Mouse (Mus musculus): Measurements from ENCODE around the gene Gna12. TPM values are rescaled to one million over a fixed set of nuclear protein-coding genes. Genes with fewer than 3 reads are reported as not detected.

Gene Gna12
- total RNA-seq, 2 experiments from 2014 or later, result 87.4 to 89.9 TPM

DNA sequence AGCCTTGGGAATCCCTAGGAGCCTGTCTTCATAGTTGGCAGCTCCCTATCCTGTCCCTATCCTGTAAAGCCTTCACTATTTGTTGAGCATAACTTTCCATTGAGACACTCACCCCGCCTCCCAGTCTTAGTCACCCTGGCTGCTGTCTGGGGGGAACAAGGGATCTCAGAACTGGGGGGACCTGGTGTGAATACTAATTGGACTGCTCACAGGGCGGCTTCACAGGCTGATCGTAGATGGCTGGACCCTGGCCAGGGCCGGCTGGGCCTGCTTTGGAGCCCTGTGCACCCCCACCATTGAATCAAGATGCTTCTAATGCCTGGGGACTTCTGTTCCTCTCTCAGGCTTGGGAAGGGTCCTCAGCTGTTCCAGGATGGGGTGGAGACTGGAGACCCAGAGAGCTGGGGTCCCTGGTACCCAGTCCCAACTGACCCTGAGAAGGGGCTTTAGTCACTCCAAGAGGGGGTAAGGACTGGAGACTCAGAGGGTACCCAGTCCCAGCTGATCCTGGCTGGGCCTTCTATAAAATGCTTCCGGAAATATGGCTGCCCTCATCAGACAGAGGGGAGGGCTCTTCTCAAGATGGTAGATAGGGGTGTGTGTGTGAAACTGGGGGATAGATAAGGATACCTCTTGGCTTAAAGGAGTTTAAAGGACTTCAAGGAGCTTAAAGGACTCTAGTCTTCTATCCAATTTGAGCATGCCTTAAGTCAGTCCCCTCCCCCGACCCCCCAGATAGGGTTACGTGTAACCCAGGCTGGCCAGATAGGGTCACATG, 104.0 kb downstream of the Gna12 start:
- intact Hi-C loops (cut with DNase I), result no loop called here

DNA sequence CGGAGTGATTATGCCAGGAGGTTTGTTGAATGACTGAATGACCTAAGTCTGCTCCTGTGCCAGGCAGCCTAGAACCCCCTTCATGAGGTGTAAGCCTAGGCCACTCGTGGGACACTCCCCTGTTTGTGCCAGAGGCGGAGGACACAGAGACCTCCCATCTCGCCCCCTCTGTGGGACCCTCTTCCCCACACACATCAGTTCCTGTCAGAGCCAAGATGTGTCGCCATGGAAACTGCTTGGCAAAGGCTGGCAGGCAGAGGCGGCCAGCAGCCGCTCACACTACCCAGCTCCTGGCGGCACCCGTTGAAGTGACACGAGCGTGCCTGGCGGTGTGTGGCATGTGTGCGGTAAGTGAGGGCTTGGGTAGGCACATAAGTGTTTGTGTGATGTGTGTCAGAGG, 106.4 kb downstream of the Gna12 start, which contains the start of gene Amz1:
Gene Amz1 (plus strand): TSS at position 306 of the 400 bp plus-strand sequence.
- no peak for DNase-seq
- intact Hi-C loops (cut with DNase I), result no loop called here

More for the DNA sequence above, 104.0 kb downstream of the Gna12 start:
- no peak for DNase-seq

DNA sequence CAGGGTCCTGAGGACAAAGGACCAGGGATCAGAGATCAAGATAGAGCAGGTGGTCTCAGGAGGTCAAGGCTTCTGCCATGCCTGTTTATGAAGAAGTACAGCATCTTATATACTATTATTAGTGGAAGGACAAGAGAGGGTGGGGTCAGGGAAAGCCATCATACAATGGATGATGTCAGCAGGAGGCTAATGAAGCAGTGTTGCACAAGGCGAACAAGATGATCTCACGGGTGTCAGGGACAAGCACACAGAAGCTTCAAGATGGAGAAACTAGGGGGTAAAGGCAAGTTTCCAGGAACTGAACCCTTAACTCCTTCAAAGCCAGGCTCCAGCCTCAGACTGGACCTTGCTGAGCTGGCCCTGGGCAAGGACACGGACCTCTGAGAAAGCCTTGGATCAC, 108.1 kb downstream of the Gna12 start:
- no peak for DNase-seq

DNA sequence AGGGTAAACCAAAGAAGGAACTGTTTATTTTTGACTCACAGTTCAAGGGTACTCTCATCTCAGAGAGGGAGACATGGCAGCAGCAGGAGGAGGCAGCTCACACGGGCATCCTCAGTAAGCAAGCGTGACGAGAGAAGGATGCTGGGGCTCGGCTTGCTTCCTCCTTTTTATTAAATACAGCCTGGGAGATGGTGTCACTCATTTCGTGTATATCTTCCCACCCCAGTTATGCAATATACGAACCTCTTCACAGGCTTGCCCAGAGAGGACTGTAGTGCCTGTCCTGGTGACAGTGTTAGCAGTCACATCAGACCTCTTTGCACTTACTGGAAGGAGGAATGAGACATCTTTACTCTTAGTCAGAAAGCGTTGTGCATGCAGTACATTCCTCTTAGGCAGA, 109.5 kb downstream of the Gna12 start:
- DNase-seq, result no peak
- intact Hi-C loops (cut with DNase I), result no loop called here

More for the DNA sequence above, 108.1 kb downstream of the Gna12 start:
- intact Hi-C loops (cut with DNase I), result no loop called here

DNA sequence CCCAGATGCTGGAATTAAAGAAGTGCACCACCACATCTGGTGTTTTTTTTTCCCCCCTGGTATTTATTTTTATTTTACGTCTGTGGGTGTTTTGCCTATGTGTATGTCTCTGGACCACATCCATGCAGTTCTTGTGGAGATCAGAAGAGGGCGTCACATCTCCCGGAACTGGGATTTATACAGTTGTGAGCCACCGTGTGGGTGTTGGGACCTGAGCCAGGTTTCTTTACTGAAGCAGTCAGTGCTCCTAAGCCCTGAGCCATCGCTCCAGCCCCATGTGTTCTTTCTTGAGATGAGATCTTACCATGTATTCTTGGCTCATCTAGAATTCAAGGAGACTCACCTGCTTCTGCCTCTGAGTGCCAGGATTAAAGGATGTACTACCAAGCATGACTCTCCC, 119.2 kb downstream of the Gna12 start:
- no peak for DNase-seq
- intact Hi-C loops (cut with DNase I), result loop anchor here (2.0 kb wide), 1 partner anchor 38 kb away; no protein-coding TSS in a partner anchor

DNA sequence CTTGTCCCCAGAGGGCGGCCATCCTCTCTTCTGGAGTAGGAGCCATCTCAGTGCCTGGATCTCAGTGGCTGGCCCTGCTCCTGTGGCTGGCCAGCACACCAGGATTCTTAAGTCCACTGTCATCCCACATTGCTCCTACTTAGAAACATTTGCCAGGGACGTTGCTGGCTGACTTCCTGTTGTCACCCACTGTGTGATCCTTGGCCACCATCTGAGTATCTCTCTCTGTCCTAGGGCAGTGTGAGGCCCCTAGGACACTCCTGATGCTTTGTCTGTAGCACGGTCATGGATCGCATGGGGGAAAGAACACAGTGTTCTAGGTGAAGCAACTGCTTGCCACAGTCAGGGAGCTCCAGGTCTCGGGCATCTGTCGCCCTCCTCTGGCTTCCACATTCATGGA, 119.9 kb downstream of the Gna12 start:
- intact Hi-C loops (cut with DNase I), result loop anchor here (2.0 kb wide), 1 partner anchor 38 kb away; no protein-coding TSS in a partner anchor
- no peak for DNase-seq

Other genes starting within 250 kb of the Gna12 start
- 10 to 100 TPM; 14.1 to 15.7 TPM for gene Lfng, start 223.1 kb downstream of the Gna12 start, total RNA-seq (2021)
- gene Ttyh3, start 181.4 kb downstream of the Gna12 start, total RNA-seq (2021), result 10 to 100 TPM; 58.4 to 61.4 TPM
- 10 to 100 TPM; 10.5 to 10.9 TPM for gene Iqce, start 128.1 kb downstream of the Gna12 start, total RNA-seq (2021)
- gene Brat1, start 125.4 kb downstream of the Gna12 start, total RNA-seq (2021), result 10 to 100 TPM in 1 of 2 experiments, 1 to 10 TPM in 1; 9.6 to 10.8 TPM
- under 1 TPM; 0.74 to 0.84 TPM for gene Amz1, start 106.3 kb downstream of the Gna12 start, total RNA-seq (2021)
- gene Card11, start 170.2 kb upstream of the Gna12 start, total RNA-seq (2021), result under 1 TPM; 0.29 to 0.45 TPM

Data from heart, postnatal 10 days (tissue).